Mouse (Mus musculus): ENCODE measurements at regions not wholly inside any gene's neighbourhood (a gene's known extent, or its start where the extent isn't known, plus 50 kb on each side); places are given as distances from the start of the nearest gene placed in this dataset.

GRCm38 (mm10) chr15:88033725-88034124 is 489.6 kb downstream of the Fam19a5 start:
- DNase-seq (ENCODE audit: extremely low spot score, low read depth, low spot score): no peak

DNA sequence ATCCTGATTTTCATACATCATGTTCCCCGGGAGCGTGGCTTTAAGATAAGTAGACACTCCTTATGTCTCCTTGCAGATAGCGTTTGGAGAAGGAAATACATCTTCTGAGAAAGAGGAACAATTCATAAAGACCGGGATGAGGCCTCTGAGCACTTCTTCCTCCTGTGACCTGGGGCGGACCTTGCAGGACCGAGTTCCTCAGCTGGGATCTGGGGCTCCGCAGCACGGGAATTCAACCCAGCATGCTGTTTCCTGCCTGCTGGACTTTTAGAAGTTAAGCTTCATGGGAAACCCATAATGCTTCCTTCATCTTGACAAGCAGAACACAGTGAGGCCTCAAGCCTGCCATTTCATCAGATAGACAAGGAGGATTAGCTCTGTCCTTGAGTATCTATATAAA is 491.4 kb downstream of the Fam19a5 start:
- DNase-seq (ENCODE audit: extremely low spot score, low read depth, low spot score): no peak

- DNase-seq (ENCODE audit: extremely low spot score, low read depth, low spot score): no peak
Measured at GRCm38 (mm10) chr15:88036146-88037000, 492.3 kb downstream of the Fam19a5 start.

- DNase-seq (ENCODE audit: extremely low spot score, low read depth, low spot score): no peak
Measured at GRCm38 (mm10) chr15:88037606-88038005, 493.5 kb downstream of the Fam19a5 start.

DNA sequence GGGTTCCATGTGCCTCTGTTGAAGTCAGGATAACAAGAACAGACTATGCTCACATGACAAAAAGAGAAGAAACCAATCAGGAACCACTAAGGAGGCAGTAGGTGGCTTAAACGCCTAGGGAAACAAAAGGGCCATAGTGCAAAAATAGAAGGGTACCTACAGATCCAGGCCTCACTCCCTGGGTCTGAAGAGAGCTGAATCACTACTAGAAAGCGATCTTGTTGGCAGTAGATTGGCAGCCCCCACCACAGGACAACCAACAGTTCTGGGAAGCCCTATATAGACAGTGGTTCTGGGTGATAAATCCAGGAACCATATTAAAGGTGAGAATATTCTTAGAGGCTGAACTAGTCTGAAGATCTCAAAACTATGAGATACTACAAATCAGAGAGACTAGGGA is 498.7 kb downstream of the Fam19a5 start:
- no peak for DNase-seq (ENCODE audit: extremely low spot score, low read depth, low spot score)

GRCm38 (mm10) chr15:88058071-88058470 is 514.0 kb downstream of the Fam19a5 start:
- no peak for DNase-seq (ENCODE audit: extremely low spot score, low read depth, low spot score)

DNA sequence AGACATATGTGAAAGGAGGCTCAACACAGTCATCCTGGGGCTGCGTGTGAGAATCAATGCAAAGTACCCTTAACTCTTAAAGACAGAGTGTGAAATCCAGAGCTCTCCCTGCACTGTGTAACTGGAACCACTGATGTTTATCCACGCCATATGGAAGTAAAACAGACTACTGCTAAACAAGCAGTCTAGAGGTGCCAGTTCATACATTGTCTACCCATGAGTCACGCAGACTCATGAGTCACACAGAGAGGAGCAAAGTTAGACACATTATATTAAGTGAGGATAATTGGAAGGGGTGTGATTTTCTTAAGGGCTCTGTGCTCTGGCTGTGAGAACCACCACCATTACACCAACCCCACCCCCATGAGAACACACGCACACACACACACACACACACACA is 516.8 kb downstream of the Fam19a5 start:
- DNase-seq (ENCODE audit: extremely low spot score, low read depth, low spot score): no peak

- DNase-seq (ENCODE audit: extremely low spot score, low read depth, low spot score): no peak
Measured at GRCm38 (mm10) chr15:88063041-88063440, 518.9 kb downstream of the Fam19a5 start.

DNA sequence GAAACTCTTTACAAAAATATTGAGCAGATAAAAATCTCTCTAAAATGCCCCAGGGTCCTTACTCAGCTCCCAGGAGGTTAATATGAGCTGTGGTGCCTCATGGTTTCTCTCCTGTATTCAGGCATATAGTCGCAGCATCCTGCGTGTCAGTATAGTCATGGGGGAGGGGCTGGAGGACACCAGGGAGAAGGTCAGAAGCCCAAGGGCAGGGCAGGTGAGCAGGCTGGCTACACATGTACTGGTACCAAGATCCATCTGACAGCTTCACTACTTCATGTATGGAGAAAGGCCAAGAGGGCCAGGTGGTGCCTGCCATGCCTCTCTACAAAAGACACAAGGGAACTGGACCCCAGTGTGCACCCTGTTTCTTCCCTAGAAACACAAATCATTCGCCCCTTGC is 524.4 kb downstream of the Fam19a5 start:
- no peak for DNase-seq (ENCODE audit: extremely low spot score, low read depth, low spot score)

GRCm38 (mm10) chr15:88072676-88073075 is 527.4 kb upstream of the Zdhhc25 start:
- DNase-seq (ENCODE audit: extremely low spot score, low read depth, low spot score): no peak

GRCm38 (mm10) chr15:88083911-88084310 is 516.2 kb upstream of the Zdhhc25 start:
- DNase-seq (ENCODE audit: extremely low spot score, low read depth, low spot score): no peak

GRCm38 (mm10) chr15:88085631-88086030 is 514.5 kb upstream of the Zdhhc25 start:
- DNase-seq (ENCODE audit: extremely low spot score, low read depth, low spot score): no peak

DNA sequence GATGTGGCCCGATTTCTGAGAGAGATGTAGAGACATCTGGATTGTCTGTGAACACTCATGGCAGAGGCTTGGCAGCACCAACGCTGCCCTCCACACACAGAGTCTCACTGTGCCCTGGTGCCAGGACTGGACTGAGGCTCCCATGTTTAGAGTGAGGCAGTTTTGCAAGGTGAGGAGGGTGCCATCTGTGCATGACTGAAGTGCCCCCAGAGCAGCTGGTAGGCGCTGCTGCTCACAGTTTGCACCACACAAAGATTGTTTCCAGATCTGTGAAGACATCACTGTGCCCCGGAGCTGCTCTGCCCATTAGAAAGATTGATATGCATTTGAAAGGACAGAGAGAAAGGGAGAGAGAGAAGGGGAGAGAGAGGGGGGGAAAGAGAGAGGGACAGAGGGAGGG is 510.6 kb upstream of the Zdhhc25 start:
- DNase-seq (ENCODE audit: extremely low spot score, low read depth, low spot score): no peak

GRCm38 (mm10) chr15:88091390-88091789 is 508.7 kb upstream of the Zdhhc25 start:
- DNase-seq (ENCODE audit: extremely low spot score, low read depth, low spot score): no peak

- peak; percentile 8 for DNase-seq (ENCODE audit: extremely low spot score, low read depth, low spot score)
Measured at GRCm38 (mm10) chr15:88120376-88120775, 479.7 kb upstream of the Zdhhc25 start.

DNA sequence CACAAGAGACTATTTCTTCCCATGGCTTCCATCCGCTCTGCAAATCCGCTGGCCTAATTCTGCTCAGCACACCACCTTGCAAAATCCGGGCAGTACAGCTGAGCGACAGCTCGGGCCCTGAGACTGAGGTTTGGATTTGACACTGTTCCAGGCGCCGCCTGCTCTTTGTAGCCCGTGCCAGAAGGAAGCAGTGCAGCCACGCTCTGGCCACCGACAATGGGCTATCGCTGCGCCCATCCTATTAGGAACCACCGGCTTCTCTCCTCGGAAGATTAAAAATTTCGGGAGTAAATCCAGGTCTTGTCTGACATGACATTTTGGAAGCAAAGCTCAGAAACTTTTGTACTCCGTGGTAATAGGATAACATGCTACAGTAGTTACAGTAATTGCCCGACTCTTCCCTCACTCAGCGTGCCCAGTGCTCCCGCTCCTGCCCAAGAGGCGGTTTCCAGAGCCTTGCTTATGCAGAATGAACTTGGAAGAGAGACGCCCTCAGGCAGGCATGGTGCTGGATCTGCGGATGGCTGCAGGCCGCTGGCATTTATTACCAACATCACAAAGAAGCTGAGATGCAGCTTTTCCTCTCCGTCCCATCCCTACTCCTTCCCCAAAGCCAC is 476.1 kb upstream of the Zdhhc25 start:
- DNase-seq (ENCODE audit: extremely low spot score, low read depth, low spot score): no peak

GRCm38 (mm10) chr15:88146118-88146517 is 454.0 kb upstream of the Zdhhc25 start:
- DNase-seq (ENCODE audit: extremely low spot score, low read depth, low spot score): no peak

- DNase-seq (ENCODE audit: extremely low spot score, low read depth, low spot score): no peak
Measured at GRCm38 (mm10) chr15:88151199-88151598, 448.9 kb upstream of the Zdhhc25 start.

DNA sequence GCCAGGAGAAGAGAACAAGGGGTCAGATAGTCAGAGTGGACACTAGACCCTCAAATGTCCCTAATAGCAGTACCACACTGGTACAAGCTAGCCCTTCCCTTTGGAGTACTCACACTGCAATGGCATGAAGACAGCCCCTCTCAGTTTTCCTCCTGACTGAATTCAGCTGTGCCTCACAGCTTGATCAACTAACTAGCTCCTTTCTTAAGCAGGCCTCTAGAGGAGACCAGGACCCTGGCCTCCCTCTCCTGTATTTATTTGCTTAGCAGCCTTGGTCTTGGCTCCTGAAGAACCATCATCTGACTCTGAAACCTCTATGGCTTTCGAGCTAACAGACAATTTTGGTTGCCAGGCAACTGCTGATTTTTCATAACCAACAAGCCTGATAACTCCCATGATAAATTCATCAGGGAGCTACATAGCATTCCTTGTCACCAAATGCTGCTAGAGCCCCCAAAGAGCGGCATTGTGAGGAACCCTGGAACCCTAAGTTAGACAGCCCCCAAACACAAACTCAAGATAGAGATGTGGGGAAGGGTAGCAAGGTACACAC is 440.4 kb upstream of the Zdhhc25 start:
- DNase-seq (ENCODE audit: extremely low spot score, low read depth, low spot score): no peak

DNA sequence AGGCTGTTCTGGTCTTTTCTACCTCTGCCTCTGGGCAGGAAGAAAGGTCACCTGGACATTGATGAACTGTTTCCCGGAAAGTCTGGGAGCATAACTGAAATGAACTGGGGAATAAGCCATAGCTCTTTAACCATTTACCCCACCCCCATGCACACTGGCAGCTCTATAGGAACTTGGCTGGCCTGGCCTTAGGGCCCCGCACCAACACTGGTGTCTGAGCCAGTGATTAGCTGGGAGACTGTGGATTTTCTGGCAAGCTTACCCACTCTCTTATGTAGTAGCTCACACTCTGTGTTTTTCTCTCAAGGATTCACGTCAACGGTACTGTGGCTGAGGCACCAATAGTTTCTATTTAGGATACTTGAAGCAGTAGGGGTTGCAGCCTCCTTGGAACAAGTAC is 439.8 kb upstream of the Zdhhc25 start:
- DNase-seq (ENCODE audit: extremely low spot score, low read depth, low spot score): no peak

DNA sequence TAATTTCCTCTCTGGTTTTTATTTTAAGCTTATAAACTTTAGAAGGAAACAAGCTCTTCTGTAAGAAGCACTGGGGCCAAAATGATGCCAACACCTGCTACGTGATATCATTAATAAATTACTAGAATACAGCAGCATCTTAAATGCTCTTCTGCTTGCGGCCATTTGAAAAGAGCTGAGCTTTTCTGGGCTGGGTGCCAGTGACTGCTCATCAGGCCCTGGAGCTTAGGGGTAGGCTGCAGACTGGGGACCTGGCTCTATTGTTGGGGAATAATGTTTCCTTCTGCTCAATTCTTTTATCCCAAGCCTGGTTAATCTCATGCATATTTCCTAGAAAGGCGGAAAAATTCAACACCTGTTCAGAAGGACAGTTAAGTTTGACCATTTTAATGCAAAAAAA is 436.7 kb upstream of the Zdhhc25 start:
- no peak for DNase-seq (ENCODE audit: extremely low spot score, low read depth, low spot score)

- peak; percentile 47 for DNase-seq (ENCODE audit: extremely low spot score, low read depth, low spot score)
Measured at GRCm38 (mm10) chr15:88174326-88174725, 425.8 kb upstream of the Zdhhc25 start.
